Mouse (Mus musculus) liver, embryonic 14.5 days (tissue): ENCODE measurements around the gene Plb1.

Experiments used
- CTCF ChIP-seq: IDR thresholded peaks from 2 replicates; pipeline ENCODE4 v1.5.1; 2016; ENCODE audit warnings: antibody characterized with exemption, low read depth, control low read depth
- EP300 ChIP-seq: IDR thresholded peaks from 2 replicates; pipeline ENCODE4 v1.6.1; 2016; ENCODE audit warnings: antibody characterized with exemption, low read depth

- TF ChIP-seq EP300 (no peak), CTCF (no peak)
Observed at GRCm38 (mm10) chr5:32369391-32369790, 136.9 kb downstream of the Plb1 start.
